13 mouse cellular contexts compared by ENCODE assay signal in the genomic region with DNA sequence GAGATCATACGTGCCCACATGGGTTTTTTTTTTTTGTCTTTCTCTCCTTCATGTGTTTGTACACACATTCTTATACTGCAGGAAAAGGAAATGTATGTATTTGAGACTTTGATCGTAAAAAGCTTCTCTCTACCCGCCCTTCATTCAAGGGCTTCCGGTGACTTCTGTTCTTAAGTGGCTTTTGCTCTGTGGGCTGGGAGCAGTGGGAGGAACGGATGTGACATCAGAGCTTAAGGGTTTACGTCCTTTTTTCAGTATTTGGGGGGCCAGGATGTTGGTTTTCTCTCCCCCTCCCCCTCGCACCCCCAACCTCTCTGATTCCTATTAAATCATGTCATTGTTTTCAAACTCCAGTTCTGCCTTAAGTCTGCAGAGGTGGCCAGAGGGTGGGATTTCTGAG.
DNase-seq lines count a peak whose midpoint lies in the region; ATAC-seq lines count a peak whose summit lies in the region.
"Had no signal": no experiment of that assay in that cellular context is flagged by ENCODE, and none has a peak within 500 bp of the region (broad histone marks: within the 10 kb centered on the region; RNA-seq: fewer than 3 reads in every experiment).

No protein-coding gene starts in this region.

- WGBS in midbrain, embryonic 12.5 days = 84% methylated on average over 7 of the region's 7 CpGs
- WGBS in midbrain, embryonic 11.5 days = 87% methylated on average over 7 of the region's 7 CpGs
- WGBS in midbrain, embryonic 16.5 days = 70% methylated on average over 7 of the region's 7 CpGs

- peaks cover 23% of the 10 kb centered on the region for H3K4me1 ChIP-seq in midbrain, embryonic 12.5 days
- H3K4me1 ChIP-seq in midbrain, embryonic 11.5 days (ENCODE audit: control insufficient read depth, insufficient read depth, low read length) = no peaks in the 10 kb centered on the region
- H3K4me1 ChIP-seq in midbrain, embryonic 16.5 days (ENCODE audit: control insufficient read depth, insufficient read depth, low read length) = peaks cover 31% of the 10 kb centered on the region

- peak overlapping the region; percentile 63 for H3K27ac ChIP-seq in midbrain, embryonic 12.5 days (replicated peaks)
- no peak overlapping the region for H3K27ac ChIP-seq in midbrain, embryonic 11.5 days (ENCODE audit: low read depth, low read length)
- H3K27ac ChIP-seq in midbrain, embryonic 16.5 days (ENCODE audit: low read length) = peak overlapping the region; percentile 77
- H3K27ac ChIP-seq: liver, embryonic 14.5 days; neural tube, embryonic 15.5 days had no signal

- DNase-seq in midbrain, embryonic 11.5 days (ENCODE audit: low spot score, missing footprints) = no peak
- peak; percentile 66 for DNase-seq in thymus, postnatal 25 days
- DNase-seq in frontal cortex, postnatal 10 days (ENCODE audit: low spot score in 2 of 2) = no peak
- no peak for DNase-seq in embryo, embryonic 10 days (ENCODE audit: low spot score)
- DNase-seq in right cerebral cortex, postnatal 14 days = no peak
- DNase-seq: heart, adult 11 months; left cerebral cortex, postnatal 4 days; right cerebral cortex, adult 18-20 months had no signal

- no peak overlapping the region for H3K9ac ChIP-seq in midbrain, embryonic 12.5 days (replicated peaks)
- no peak overlapping the region for H3K9ac ChIP-seq in midbrain, embryonic 11.5 days (ENCODE audit: low read length)
- no peak overlapping the region for H3K9ac ChIP-seq in midbrain, embryonic 16.5 days (ENCODE audit: low read depth, low read length)
- H3K9ac ChIP-seq: liver, embryonic 14.5 days; neural tube, embryonic 15.5 days had no signal

- no peak overlapping the region for H3K4me3 ChIP-seq in midbrain, embryonic 12.5 days
- no peak overlapping the region for H3K4me3 ChIP-seq in midbrain, embryonic 11.5 days (ENCODE audit: low read depth, low read length)
- no peak overlapping the region for H3K4me3 ChIP-seq in midbrain, embryonic 16.5 days (ENCODE audit: low read depth, low read length)
- H3K4me3 ChIP-seq: neural tube, embryonic 15.5 days had no signal

- peaks cover 57% of the 10 kb centered on the region for H3K36me3 ChIP-seq in midbrain, embryonic 12.5 days
- H3K36me3 ChIP-seq in midbrain, embryonic 11.5 days (ENCODE audit: control insufficient read depth, insufficient read depth, low read length) = peaks cover 25% of the 10 kb centered on the region
- peaks cover 9% of the 10 kb centered on the region for H3K36me3 ChIP-seq in midbrain, embryonic 16.5 days (ENCODE audit: control insufficient read depth, insufficient read depth, low read length)
- H3K36me3 ChIP-seq: neural tube, embryonic 15.5 days had no signal

- H3K27me3 ChIP-seq in midbrain, embryonic 12.5 days = no peaks in the 10 kb centered on the region; the same call in 1 of the 2 replicates
- no peaks in the 10 kb centered on the region for H3K27me3 ChIP-seq in midbrain, embryonic 11.5 days (ENCODE audit: control insufficient read depth, insufficient read depth, low read length)
- H3K27me3 ChIP-seq in midbrain, embryonic 16.5 days (ENCODE audit: control insufficient read depth, insufficient read depth, low read depth, low read length) = no peaks in the 10 kb centered on the region

- H3K9me3 ChIP-seq in midbrain, embryonic 12.5 days = no peaks in the 10 kb centered on the region
- no peaks in the 10 kb centered on the region for H3K9me3 ChIP-seq in midbrain, embryonic 11.5 days (ENCODE audit: control insufficient read depth, low read length)
- peaks cover 2% of the 10 kb centered on the region; the same call in 1 of the 2 replicates for H3K9me3 ChIP-seq in midbrain, embryonic 16.5 days (replicated peaks; ENCODE audit: control insufficient read depth, low read length, poor library complexity, severe bottlenecking)
- H3K9me3 ChIP-seq: neural tube, embryonic 15.5 days had no signal

- H3K4me2 ChIP-seq in midbrain, embryonic 12.5 days (replicated peaks) = no peak overlapping the region
- H3K4me2 ChIP-seq in midbrain, embryonic 11.5 days = no peak overlapping the region
- no peak overlapping the region for H3K4me2 ChIP-seq in midbrain, embryonic 16.5 days (ENCODE audit: low read length)
- H3K4me2 ChIP-seq: neural tube, embryonic 15.5 days had no signal

- ATAC-seq in midbrain, embryonic 12.5 days (ENCODE audit: low FRiP score, low read depth) = no peak
- no peak for ATAC-seq in midbrain, embryonic 11.5 days (ENCODE audit: low FRiP score)
- peak; percentile 95 for ATAC-seq in activated CD4-positive, CD25-positive, alpha-beta regulatory T cell, adult 4 months
- ATAC-seq in midbrain, embryonic 16.5 days = no peak
